Mouse (Mus musculus): ENCODE data around the gene Usf3.

Usf3 gene

GRCm38 (mm10) chr16:44199066-44199703 is 26.1 kb downstream of the Usf3 start:
- TF ChIP-seq GATA4 (IDR thresholded peaks at IDR 0.05; ENCODE audit: insufficient replicate concordance, low read length) = no peak

- no peak for TF ChIP-seq GATA4 (IDR thresholded peaks at IDR 0.05; ENCODE audit: insufficient replicate concordance, low read length)
Observed at GRCm38 (mm10) chr16:44200146-44200545, 27.1 kb downstream of the Usf3 start.

GRCm38 (mm10) chr16:44204331-44204730 is 31.3 kb downstream of the Usf3 start:
- TF ChIP-seq GATA4 (IDR thresholded peaks at IDR 0.05; ENCODE audit: insufficient replicate concordance, low read length) = peak; percentile 33; the same call in 1 of the 2 replicates

- no peak for TF ChIP-seq GATA4 (IDR thresholded peaks at IDR 0.05; ENCODE audit: insufficient replicate concordance, low read length)
Observed at GRCm38 (mm10) chr16:44205973-44206372, 32.9 kb downstream of the Usf3 start.

- no peak for TF ChIP-seq GATA4 (IDR thresholded peaks at IDR 0.05; ENCODE audit: insufficient replicate concordance, low read length)
Observed at GRCm38 (mm10) chr16:44210156-44211053, 37.4 kb downstream of the Usf3 start.

GRCm38 (mm10) chr16:44211054-44211414 is 38.0 kb downstream of the Usf3 start:
- TF ChIP-seq GATA4 (IDR thresholded peaks at IDR 0.05; ENCODE audit: insufficient replicate concordance, low read length) = no peak

- TF ChIP-seq GATA4 (IDR thresholded peaks at IDR 0.05; ENCODE audit: insufficient replicate concordance, low read length) = no peak
Observed at GRCm38 (mm10) chr16:44212703-44213102, 39.7 kb downstream of the Usf3 start.

GRCm38 (mm10) chr16:44215513-44215912 is 42.5 kb downstream of the Usf3 start:
- TF ChIP-seq GATA4 (IDR thresholded peaks at IDR 0.05; ENCODE audit: insufficient replicate concordance, low read length) = no peak

GRCm38 (mm10) chr16:44216417-44216816 is 43.4 kb downstream of the Usf3 start:
- no peak for TF ChIP-seq GATA4 (IDR thresholded peaks at IDR 0.05; ENCODE audit: insufficient replicate concordance, low read length)

- TF ChIP-seq GATA4 (IDR thresholded peaks at IDR 0.05; ENCODE audit: insufficient replicate concordance, low read length) = no peak
Observed at GRCm38 (mm10) chr16:44221463-44221862, 48.4 kb downstream of the Usf3 start.

- no peak for TF ChIP-seq GATA4 (IDR thresholded peaks at IDR 0.05; ENCODE audit: insufficient replicate concordance, low read length)
Observed at GRCm38 (mm10) chr16:44226706-44227291, 53.8 kb downstream of the Usf3 start.

- TF ChIP-seq GATA4 (IDR thresholded peaks at IDR 0.05; ENCODE audit: insufficient replicate concordance, low read length) = no peak
Observed at GRCm38 (mm10) chr16:44233019-44233418, 60.0 kb downstream of the Usf3 start.

GRCm38 (mm10) chr16:44237836-44238235 is 64.8 kb downstream of the Usf3 start:
- TF ChIP-seq GATA4 (IDR thresholded peaks at IDR 0.05; ENCODE audit: insufficient replicate concordance, low read length) = no peak

GRCm38 (mm10) chr16:44238835-44239263 is 65.8 kb downstream of the Usf3 start:
- TF ChIP-seq GATA4 (IDR thresholded peaks at IDR 0.05; ENCODE audit: insufficient replicate concordance, low read length) = no peak

- no peak for TF ChIP-seq GATA4 (IDR thresholded peaks at IDR 0.05; ENCODE audit: insufficient replicate concordance, low read length)
Observed at GRCm38 (mm10) chr16:44240406-44240805, 67.4 kb downstream of the Usf3 start.

GRCm38 (mm10) chr16:44242633-44243032 is 69.6 kb downstream of the Usf3 start:
- no peak for TF ChIP-seq GATA4 (IDR thresholded peaks at IDR 0.05; ENCODE audit: insufficient replicate concordance, low read length)
